Mouse (Mus musculus): ENCODE data around the gene Cables2.

DNA sequence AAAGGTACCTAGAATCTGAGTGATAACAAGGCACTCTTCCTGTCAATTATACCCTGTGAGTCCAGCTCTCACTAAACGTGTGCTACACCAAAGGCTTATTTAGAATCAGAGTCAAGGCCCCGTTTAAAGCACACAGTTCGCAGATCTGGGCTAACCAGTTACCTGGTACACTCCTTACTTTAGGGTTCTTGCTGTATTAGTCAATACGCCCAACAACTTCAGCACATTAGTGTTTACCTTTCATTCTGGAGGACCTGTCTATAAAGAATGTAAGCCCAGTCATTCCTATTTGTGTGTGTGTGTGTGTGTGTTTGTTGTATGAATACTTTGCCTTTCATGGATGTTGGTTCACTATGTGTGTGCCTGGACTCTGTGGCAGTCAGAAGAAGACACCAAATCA is 30.2 kb downstream of the Cables2 start:
- TF ChIP-seq POLR2A (IDR thresholded peaks at IDR 0.05; ENCODE audit: insufficient read depth, low read depth, low read length) (no peak), CTCF (IDR thresholded peaks at IDR 0.05) (no peak)
